In genomic region chr13:102537424-102538242, GRCm38 (mm10) we compare ENCODE assay signal across 8 mouse cellular contexts.
DNase-seq lines count a peak whose midpoint lies in the region; ATAC-seq and TF ChIP-seq lines count a peak whose summit lies in the region.

No protein-coding gene starts in this region.

- no peak for TF ChIP-seq CTCF in cerebellum, adult 2 months (IDR thresholded peaks at IDR 0.05; ENCODE audit: borderline replicate concordance, insufficient read depth, low read depth, low read length)

- no peak for TF ChIP-seq POLR2A in cerebellum, adult 2 months (IDR thresholded peaks at IDR 0.05; ENCODE audit: borderline replicate concordance, insufficient read depth, low read length)

- peaks cover 27% of the 10 kb centered on the region for H3K4me1 ChIP-seq in embryonic facial prominence, embryonic 15.5 days
- H3K4me1 ChIP-seq in intestine, embryonic 15.5 days (replicated peaks): peaks cover 5% of the 10 kb centered on the region
- peaks cover 23% of the 10 kb centered on the region for H3K4me1 ChIP-seq in lung, embryonic 15.5 days
- H3K4me1 ChIP-seq in cerebellum, adult 2 months (ENCODE audit: control insufficient read depth, insufficient read depth, low read length): no peaks in the 10 kb centered on the region

- H3K4me2 ChIP-seq in embryonic facial prominence, embryonic 15.5 days (replicated peaks): peak overlapping the region; percentile 35
- H3K4me2 ChIP-seq in intestine, embryonic 15.5 days (replicated peaks): peak overlapping the region; percentile 54
- peak overlapping the region; percentile 44 for H3K4me2 ChIP-seq in lung, embryonic 15.5 days

- DNase-seq in spleen, adult 18-20 months: peak; percentile 5 to 13
- DNase-seq in spleen, adult 12 weeks (ENCODE audit: low spot score): no peak
- peak; percentile 2 to 4 for DNase-seq in thymus, postnatal 36 days
- no peak for DNase-seq in layer of hippocampus, postnatal 36 days
- DNase-seq in cerebellum, adult 2 months: no peak

- H3K9me3 ChIP-seq in embryonic facial prominence, embryonic 15.5 days (replicated peaks): no peaks in the 10 kb centered on the region
- H3K9me3 ChIP-seq in intestine, embryonic 15.5 days: no peaks in the 10 kb centered on the region
- no peaks in the 10 kb centered on the region for H3K9me3 ChIP-seq in lung, embryonic 15.5 days

- peak; percentile 51 for ATAC-seq in embryonic facial prominence, embryonic 15.5 days (ENCODE audit: insufficient number of reproducible peaks, low FRiP score, low TSS enrichment, low read depth)
- ATAC-seq in intestine, embryonic 15.5 days: peak; percentile 80
- ATAC-seq in lung, embryonic 15.5 days (ENCODE audit: borderline replicate concordance, extremely low read depth, low FRiP score, low TSS enrichment): peak; percentile 89

- H3K9ac ChIP-seq in embryonic facial prominence, embryonic 15.5 days: no peak overlapping the region
- H3K9ac ChIP-seq in intestine, embryonic 15.5 days: no peak overlapping the region
- no peak overlapping the region for H3K9ac ChIP-seq in lung, embryonic 15.5 days

- H3K36me3 ChIP-seq in embryonic facial prominence, embryonic 15.5 days: no peaks in the 10 kb centered on the region
- H3K36me3 ChIP-seq in intestine, embryonic 15.5 days: no peaks in the 10 kb centered on the region
- H3K36me3 ChIP-seq in lung, embryonic 15.5 days: no peaks in the 10 kb centered on the region

- WGBS in embryonic facial prominence, embryonic 15.5 days: 12% methylated on average over 19 of the region's 19 CpGs
- WGBS in intestine, embryonic 15.5 days: 17% methylated on average over 19 of the region's 19 CpGs
- 18% methylated on average over 19 of the region's 19 CpGs for WGBS in lung, embryonic 15.5 days
- 58% methylated on average over 19 of the region's 19 CpGs for WGBS in cerebellum, adult 2 months

- H3K27me3 ChIP-seq in embryonic facial prominence, embryonic 15.5 days: no peaks in the 10 kb centered on the region
- H3K27me3 ChIP-seq in intestine, embryonic 15.5 days (replicated peaks): no peaks in the 10 kb centered on the region
- no peaks in the 10 kb centered on the region for H3K27me3 ChIP-seq in lung, embryonic 15.5 days
- no peaks in the 10 kb centered on the region for H3K27me3 ChIP-seq in cerebellum, adult 2 months (ENCODE audit: control insufficient read depth, insufficient read depth, low read length)

- peak overlapping the region; percentile 24; the same call in 1 of the 2 replicates for H3K27ac ChIP-seq in embryonic facial prominence, embryonic 15.5 days (replicated peaks)
- H3K27ac ChIP-seq in intestine, embryonic 15.5 days: peak overlapping the region; percentile 62
- 0 out of 2 replicates have a peak overlapping the region, but pooled peaks have one; percentile 47 for H3K27ac ChIP-seq in lung, embryonic 15.5 days
- no peak overlapping the region for H3K27ac ChIP-seq in cerebellum, adult 2 months (ENCODE audit: insufficient read depth, low read length)

- peak overlapping the region; percentile 14 for H3K4me3 ChIP-seq in embryonic facial prominence, embryonic 15.5 days (replicated peaks)
- peak overlapping the region; percentile 16; the same call in 1 of the 2 replicates for H3K4me3 ChIP-seq in intestine, embryonic 15.5 days (replicated peaks)
- peak overlapping the region; percentile 9; the same call in 1 of the 2 replicates for H3K4me3 ChIP-seq in lung, embryonic 15.5 days
- H3K4me3 ChIP-seq in cerebellum, adult 2 months (replicated peaks; ENCODE audit: insufficient read depth, low read depth, low read length): no peak overlapping the region

Comparison
In these comparisons a context has a peak if more than half of its experiments do, and no peak if none do; other contexts are left out.
1. DNase-seq: peak in spleen, adult 18-20 months (2 of 2) and thymus, postnatal 36 days (2 of 2); none in spleen, adult 12 weeks (single experiment), layer of hippocampus, postnatal 36 days (0 of 2) and cerebellum, adult 2 months (0 of 2).
2. Peak in every context shown above with its lines, with median percentiles within 50 percentile points of each other: ATAC-seq and H3K4me2 ChIP-seq.